Mouse (Mus musculus) stomach, embryonic 16.5 days (tissue): Measurements from ENCODE around the gene Zfp84. TPM values are rescaled to one million over a fixed set of nuclear protein-coding genes. Genes with fewer than 3 reads are reported as not detected.

Experiments used
- ATAC-seq: fragments of 200-750 bp; cut with Nextera tagmentation; 2 replicates; pipeline ENCODE4 v1.8.0; 2017; ENCODE audit warnings: moderate number of reproducible peaks, moderate TSS enrichment; ENCODE audit not compliant: insufficient read depth, low FRiP score
- H3K27ac ChIP-seq: fragments of 300-500 bp; sonication (generic); 2 replicates; pipeline ENCODE4 v1.5.1; 2014; ENCODE audit warnings: low read length
- H3K27me3 ChIP-seq: fragments of 300-500 bp; sonication (generic); 2 replicates; pipeline ENCODE4 v1.6.1; 2014; ENCODE audit warnings: low read length, control low read depth, mixed read lengths; ENCODE audit not compliant: control insufficient read depth, insufficient read depth
- H3K36me3 ChIP-seq: fragments of 300-500 bp; sonication (generic); 2 replicates; pipeline ENCODE4 v1.6.1; 2014; ENCODE audit warnings: low read length; ENCODE audit not compliant: control insufficient read depth, insufficient read depth
- H3K4me1 ChIP-seq: fragments of 300-500 bp; sonication (generic); 2 replicates; pipeline ENCODE4 v1.6.1; 2014; ENCODE audit warnings: low read length, control low read depth, mixed read lengths; ENCODE audit not compliant: control insufficient read depth, insufficient read depth
- H3K4me2 ChIP-seq: fragments of 300-500 bp; sonication (generic); 2 replicates; pipeline ENCODE4 v1.6.1; 2014; ENCODE audit warnings: low read depth, low read length, mixed read lengths
- H3K4me3 ChIP-seq: fragments of 300-500 bp; sonication (generic); replicated peaks from 2 replicates; pipeline ENCODE4 v1.5.1; 2014; ENCODE audit warnings: mild to moderate bottlenecking, low read length
- H3K9ac ChIP-seq: fragments of 300-500 bp; sonication (generic); 2 replicates; pipeline ENCODE4 v1.6.1; 2014; ENCODE audit warnings: low read length
- H3K9me3 ChIP-seq: fragments of 300-500 bp; sonication (generic); replicated peaks from 2 replicates; pipeline ENCODE4 v1.6.1; 2016; ENCODE audit warnings: low read length, control low read depth; ENCODE audit not compliant: control insufficient read depth
- WGBS: fragments of 180-500 bp; shearing (Covaris S2); extraction: QIAGEN DNeasy Blood & Tissue Kit; methylation state at CpG from one replicate; pipeline ENCODE4 v1.1.7; 2014; 5-methylcytosine and 5-hydroxymethylcytosine counted together
- polyA plus RNA-seq: library from polyadenylated mRNA; unstranded; fragments of >200 nt; fragmentation: Nextera tagmentation; extraction: Ambion mirVana; gene quantifications from 2 replicates; pipeline ENCODE4 v1.2.1, GENCODE M21; 2015

Zfp84 gene
- polyA plus RNA-seq, 1 experiment from 2014 or later: 11.8 TPM

DNA sequence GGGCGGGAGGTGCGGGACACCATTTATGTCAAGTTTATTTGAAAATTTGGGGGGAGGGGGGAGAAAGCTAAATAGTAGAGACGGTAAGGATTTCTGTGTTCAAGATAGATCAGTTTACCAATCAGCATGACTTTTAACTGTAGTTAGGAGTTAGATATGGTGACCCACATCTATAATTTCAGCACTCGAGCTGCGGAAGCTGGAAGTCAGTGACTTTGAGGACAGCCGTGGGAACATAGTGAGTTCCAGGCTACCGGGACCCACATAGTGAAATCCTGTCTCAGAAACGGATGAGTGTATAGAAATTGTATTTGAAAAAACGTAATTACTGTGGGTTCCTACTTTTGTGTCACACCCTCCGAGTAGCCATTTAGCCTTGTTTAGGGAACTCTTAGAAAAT, 628 bp downstream of the Zfp84 start:
- Histone ChIP-seq H3K9me3 (no peaks in the 10 kb centered on the region), H3K4me3 (peak overlapping the region; percentile 77), H3K36me3 (peaks cover 10% of the 10 kb centered on the region; the same call in 1 of the 2 replicates), H3K27me3 (no peaks in the 10 kb centered on the region), H3K27ac (peak overlapping the region; percentile 97), H3K9ac (peak overlapping the region; percentile 81), H3K4me2 (peak overlapping the region; percentile 85), H3K4me1 (peaks cover 5% of the 10 kb centered on the region)
- WGBS: 6% methylated on average over 10 of the region's 10 CpGs
- ATAC-seq: no peak

DNA sequence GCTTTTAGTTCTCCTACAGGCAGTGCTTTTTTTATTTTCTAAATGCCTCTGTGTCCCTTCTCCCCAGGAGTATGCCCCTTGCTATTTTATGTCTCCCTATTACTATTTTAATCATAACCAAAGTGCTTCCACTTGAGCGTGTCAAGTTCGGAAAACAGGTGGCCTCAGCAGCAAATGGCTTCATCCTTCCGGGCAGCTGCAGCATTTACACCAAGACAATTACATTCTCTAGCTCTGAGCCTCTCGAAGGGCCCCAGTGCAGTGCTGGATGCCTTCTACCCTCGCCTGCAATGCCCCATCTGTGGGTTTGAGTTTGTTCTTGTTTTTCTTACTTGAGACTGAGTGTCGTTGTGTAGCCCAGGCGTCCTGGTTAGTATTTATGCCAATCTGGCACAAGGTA, 5.2 kb downstream of the Zfp84 start:
- H3K9ac ChIP-seq: no peak overlapping the region
- H3K27me3 ChIP-seq: no peaks in the 10 kb centered on the region
- H3K27ac ChIP-seq: no peak overlapping the region
- no peak overlapping the region for H3K4me3 ChIP-seq
- no peak overlapping the region for H3K4me2 ChIP-seq
- peaks cover 5% of the 10 kb centered on the region for H3K4me1 ChIP-seq
- H3K36me3 ChIP-seq: peaks cover 44% of the 10 kb centered on the region
- H3K9me3 ChIP-seq: 0 out of 2 replicates have a peak, but pooled peaks cover 4% of the 10 kb centered on the region
- ATAC-seq: no peak
- 88% methylated on average over 7 of the region's 7 CpGs for WGBS

DNA sequence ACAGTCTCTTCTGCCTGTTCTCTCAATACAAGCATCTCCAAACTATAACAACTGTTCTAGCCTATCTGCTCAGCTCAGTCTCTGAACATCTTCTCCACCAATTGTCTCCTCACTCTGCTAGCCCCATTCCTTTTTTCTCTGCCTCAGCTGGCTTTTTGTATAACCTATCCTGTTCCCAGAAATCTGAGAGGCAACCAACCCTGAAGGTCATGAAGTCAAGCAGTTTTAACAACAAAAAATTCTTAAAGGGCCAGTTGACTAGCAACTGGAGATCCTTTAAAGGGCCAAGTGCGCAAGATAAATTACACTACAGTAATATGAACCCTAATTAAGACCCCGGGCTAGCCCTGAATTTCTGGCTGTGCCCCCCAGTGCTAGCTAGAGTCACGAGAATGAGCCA, 6.0 kb downstream of the Zfp84 start:
- Histone ChIP-seq H3K27me3 (no peaks in the 10 kb centered on the region), H3K9ac (no peak overlapping the region), H3K9me3 (0 out of 2 replicates have a peak, but pooled peaks cover 4% of the 10 kb centered on the region), H3K4me2 (no peak overlapping the region), H3K27ac (no peak overlapping the region), H3K4me3 (no peak overlapping the region), H3K4me1 (peaks cover 2% of the 10 kb centered on the region), H3K36me3 (peaks cover 46% of the 10 kb centered on the region)
- WGBS: 91% methylated on average over 3 of the region's 3 CpGs
- no peak for ATAC-seq

DNA sequence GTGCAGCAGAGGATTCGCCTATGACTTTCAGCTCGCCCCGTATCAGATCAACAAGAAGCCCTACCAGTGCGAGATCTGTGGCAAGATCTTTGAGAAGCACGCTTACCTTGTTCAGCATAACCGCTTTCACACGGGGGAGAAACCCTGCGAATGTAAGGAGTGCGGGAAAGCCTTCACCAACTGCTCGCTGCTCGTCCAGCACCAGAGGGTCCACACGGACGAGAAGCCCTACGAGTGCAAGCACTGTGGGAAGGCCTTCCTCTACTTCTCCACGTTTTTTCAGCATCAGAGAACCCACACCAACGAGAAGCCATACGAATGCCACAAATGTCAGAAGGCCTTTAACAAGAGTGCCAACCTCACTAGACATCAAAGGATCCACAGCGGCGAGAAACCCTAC, 8.2 kb downstream of the Zfp84 start:
- Histone ChIP-seq H3K9me3 (0 out of 2 replicates have a peak, but pooled peaks cover 4% of the 10 kb centered on the region), H3K36me3 (peaks cover 46% of the 10 kb centered on the region), H3K27ac (no peak overlapping the region), H3K27me3 (no peaks in the 10 kb centered on the region), H3K9ac (no peak overlapping the region), H3K4me2 (no peak overlapping the region), H3K4me1 (no peaks in the 10 kb centered on the region), H3K4me3 (no peak overlapping the region)
- 95% methylated on average over 19 of the region's 19 CpGs for WGBS
- no peak for ATAC-seq

DNA sequence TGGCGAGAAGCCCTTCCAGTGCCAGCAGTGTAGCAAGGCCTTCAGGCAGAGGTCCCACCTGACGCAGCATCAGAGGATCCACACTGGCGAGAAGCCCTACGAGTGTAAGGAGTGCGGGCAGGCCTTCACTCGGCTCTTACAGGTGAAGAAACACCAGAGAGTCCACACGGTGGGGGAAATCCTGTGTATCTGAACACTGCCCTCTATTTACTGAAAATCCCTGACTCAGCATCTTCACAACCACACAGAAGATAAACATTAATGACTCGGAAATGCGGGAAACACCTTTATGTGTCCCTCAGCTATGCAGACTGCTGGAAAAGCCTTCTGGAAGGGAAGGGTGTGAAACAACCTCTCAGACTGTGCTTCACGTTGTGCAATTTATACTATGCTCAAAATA, 9.0 kb downstream of the Zfp84 start:
- peaks cover 45% of the 10 kb centered on the region for H3K36me3 ChIP-seq
- no peak overlapping the region for H3K4me2 ChIP-seq
- H3K9ac ChIP-seq: no peak overlapping the region
- H3K27me3 ChIP-seq: no peaks in the 10 kb centered on the region
- 94% methylated on average over 10 of the region's 10 CpGs for WGBS
- H3K27ac ChIP-seq: no peak overlapping the region
- no peak for ATAC-seq
- 0 out of 2 replicates have a peak, but pooled peaks cover 4% of the 10 kb centered on the region for H3K9me3 ChIP-seq
- H3K4me3 ChIP-seq: no peak overlapping the region
- no peaks in the 10 kb centered on the region for H3K4me1 ChIP-seq

DNA sequence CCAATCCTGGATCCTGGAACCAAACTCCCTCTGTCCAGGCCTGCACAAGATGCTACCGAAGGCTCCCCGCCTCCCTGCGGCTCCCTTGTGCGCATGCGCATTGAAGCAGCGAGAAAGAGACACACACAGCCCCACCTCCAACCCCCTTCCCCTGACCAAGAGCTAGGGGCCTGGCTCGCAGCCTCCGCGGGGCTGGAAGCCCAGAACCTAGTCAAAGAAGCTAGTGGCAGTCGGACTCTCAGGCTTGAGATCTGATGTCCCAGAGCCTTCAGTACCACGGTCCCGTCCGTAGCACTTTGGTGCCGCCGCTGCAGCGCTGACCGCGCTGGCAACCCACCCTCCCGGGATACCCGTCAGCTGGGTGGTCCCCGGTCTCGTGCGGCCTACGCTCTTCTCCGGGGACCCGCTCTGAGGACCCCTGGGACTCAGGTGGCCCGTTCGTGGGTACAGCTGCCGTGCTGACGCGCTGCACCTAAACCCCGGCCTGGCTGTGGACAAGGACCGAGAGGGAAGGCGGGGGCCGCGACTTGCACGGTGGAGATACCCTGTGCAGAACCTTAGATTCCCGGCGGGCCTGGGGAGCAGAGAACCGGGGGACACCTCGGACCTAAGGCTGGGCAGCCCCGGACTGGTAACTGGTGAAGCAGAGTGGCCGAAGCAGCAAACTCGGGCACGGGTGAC, 15.7 kb downstream of the Zfp84 start, which contains the start of gene Zfp30:
Zfp30 (plus strand) TSS at position 128 of the 681 bp plus-strand sequence.
- Histone ChIP-seq H3K9ac (peak within 1 kb of the TSS; percentile 74), H3K27ac (peak within 1 kb of the TSS; percentile 77), H3K9me3 (no peaks in the 10 kb centered on the region; the same call in 1 of the 2 replicates), H3K36me3 (0 out of 2 replicates have a peak, but pooled peaks cover 3% of the 10 kb centered on the region), H3K4me3 (peak within 1 kb of the TSS; percentile 59), H3K4me2 (peak within 1 kb of the TSS; percentile 72), H3K4me1 (0 out of 2 replicates have a peak, but pooled peaks cover 10% of the 10 kb centered on the region), H3K27me3 (no peaks in the 10 kb centered on the region)
- under 1% methylated on average over 45 of the region's 45 CpGs for WGBS
- peak; percentile 98 for ATAC-seq

DNA sequence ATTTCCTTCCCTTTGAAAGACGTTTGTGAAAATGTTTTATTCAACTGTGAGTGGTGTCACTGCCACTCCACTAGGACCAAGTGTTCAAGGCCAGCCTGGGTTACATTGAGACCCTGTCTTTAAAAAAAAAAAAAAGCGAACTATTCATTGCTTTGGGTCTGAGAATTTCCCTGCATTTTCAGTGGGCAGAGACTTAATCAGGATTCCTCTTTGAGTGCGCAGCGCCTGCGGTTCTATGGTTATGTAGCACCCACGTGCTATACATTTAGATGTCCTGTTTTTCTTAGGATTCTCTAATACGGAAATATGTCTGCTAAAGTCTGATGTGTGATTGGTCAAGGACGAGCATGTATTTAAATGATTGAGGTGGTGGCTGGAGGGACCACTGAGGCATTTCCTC, 16.7 kb downstream of the Zfp84 start:
- Histone ChIP-seq H3K4me2 (peak overlapping the region; percentile 72), H3K4me3 (peak overlapping the region; percentile 59), H3K4me1 (0 out of 2 replicates have a peak, but pooled peaks cover 10% of the 10 kb centered on the region), H3K36me3 (peaks cover 10% of the 10 kb centered on the region), H3K9ac (peak overlapping the region; percentile 70), H3K27ac (no peak overlapping the region), H3K27me3 (no peaks in the 10 kb centered on the region), H3K9me3 (no peaks in the 10 kb centered on the region; the same call in 1 of the 2 replicates)
- WGBS: 53% methylated on average over 8 of the region's 8 CpGs
- ATAC-seq: no peak

DNA sequence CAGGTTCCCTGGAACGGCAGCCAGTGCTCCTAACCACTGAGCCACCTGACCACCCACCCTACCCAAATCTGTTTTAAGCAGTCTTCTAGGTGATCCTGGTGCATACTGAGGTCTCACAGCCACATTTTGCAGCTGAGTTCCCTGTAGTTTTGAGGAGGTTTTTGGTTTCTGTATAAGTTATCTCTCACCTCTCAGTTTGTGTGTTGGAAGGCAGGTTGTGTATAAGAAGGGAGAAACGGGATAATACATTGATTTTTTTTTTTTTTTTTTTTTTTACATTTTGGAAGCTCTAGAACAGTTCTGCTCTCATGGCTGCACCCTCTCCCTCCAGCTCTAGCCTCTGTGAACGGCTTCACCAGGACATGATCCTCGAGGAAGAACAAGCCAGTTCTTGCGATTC, 17.5 kb downstream of the Zfp84 start:
- no peaks in the 10 kb centered on the region for H3K27me3 ChIP-seq
- no peaks in the 10 kb centered on the region; the same call in 1 of the 2 replicates for H3K9me3 ChIP-seq
- H3K36me3 ChIP-seq: peaks cover 13% of the 10 kb centered on the region
- 0 out of 2 replicates have a peak, but pooled peaks cover 10% of the 10 kb centered on the region for H3K4me1 ChIP-seq
- H3K9ac ChIP-seq: peak overlapping the region; percentile 70
- whole genome bisulfite sequencing: 69% methylated on average over 5 of the region's 5 CpGs
- no peak for ATAC-seq
- H3K4me3 ChIP-seq: peak overlapping the region; percentile 59
- H3K27ac ChIP-seq: no peak overlapping the region
- H3K4me2 ChIP-seq: peak overlapping the region; percentile 72

DNA sequence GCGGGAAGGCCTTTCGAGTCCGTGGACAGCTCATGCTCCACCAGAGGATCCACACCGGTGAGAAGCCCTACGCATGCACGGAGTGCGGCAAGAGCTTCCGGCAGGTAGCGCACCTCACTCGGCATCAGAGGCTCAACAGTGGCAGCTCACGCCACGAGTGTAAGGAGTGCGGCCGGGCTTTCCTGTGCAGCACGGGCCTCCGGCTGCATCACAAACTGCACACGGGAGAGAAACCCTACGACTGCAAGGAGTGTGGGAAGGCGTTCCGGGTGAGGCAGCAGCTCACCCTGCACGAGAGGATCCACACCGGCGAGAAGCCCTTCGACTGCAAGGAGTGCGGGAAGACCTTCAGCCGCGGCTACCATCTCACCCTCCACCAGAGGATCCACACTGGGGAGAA, 24.6 kb downstream of the Zfp84 start:
- Histone ChIP-seq H3K9ac (no peak overlapping the region), H3K27ac (no peak overlapping the region), H3K4me2 (no peak overlapping the region), H3K9me3 (0 out of 2 replicates have a peak, but pooled peaks cover 9% of the 10 kb centered on the region), H3K27me3 (no peaks in the 10 kb centered on the region), H3K36me3 (peaks cover 25% of the 10 kb centered on the region), H3K4me1 (no peaks in the 10 kb centered on the region), H3K4me3 (no peak overlapping the region)
- WGBS: 40% methylated on average over 27 of the region's 27 CpGs
- ATAC-seq: no peak
